Mouse (Mus musculus): ENCODE data around the gene Tmprss11d. TPM values are rescaled to one million over a fixed set of nuclear protein-coding genes. Genes with fewer than 3 reads are reported as not detected.
"Not testable (repeated sequence)": the region's sequence is repeated elsewhere in the genome, so short reads cannot be mapped to it uniquely, and the experiment has no call there.

The Tmprss11d gene
- not detected for total RNA-seq (2022)

DNA sequence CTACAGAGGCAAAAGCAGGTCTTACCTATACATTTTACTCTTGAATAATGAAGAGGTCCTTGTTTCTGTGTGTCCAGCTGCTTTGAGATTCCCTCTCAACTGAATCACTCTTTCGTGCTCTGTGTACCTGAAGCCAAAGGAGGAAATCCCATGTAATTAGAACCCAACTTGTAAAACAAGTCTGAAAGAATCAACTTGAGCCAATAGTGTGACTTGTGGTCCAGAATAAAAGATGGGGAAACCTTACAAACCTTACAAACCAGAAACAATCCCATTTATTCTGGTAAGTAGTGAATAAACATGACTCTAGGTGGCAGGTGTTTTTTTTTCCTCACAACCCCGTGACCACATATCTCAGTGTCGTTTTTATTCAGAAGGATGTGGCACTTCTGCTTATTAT lies at the start of gene Tmprss11d:
Gene Tmprss11d (minus strand): TSS at position 101 of the 400 bp plus-strand sequence.
- DNase-seq: no peak

- no peak for DNase-seq
Observed at GRCm38 (mm10) chr5:86421323-86422028, 48.3 kb upstream of the Tmprss11d start.

DNA sequence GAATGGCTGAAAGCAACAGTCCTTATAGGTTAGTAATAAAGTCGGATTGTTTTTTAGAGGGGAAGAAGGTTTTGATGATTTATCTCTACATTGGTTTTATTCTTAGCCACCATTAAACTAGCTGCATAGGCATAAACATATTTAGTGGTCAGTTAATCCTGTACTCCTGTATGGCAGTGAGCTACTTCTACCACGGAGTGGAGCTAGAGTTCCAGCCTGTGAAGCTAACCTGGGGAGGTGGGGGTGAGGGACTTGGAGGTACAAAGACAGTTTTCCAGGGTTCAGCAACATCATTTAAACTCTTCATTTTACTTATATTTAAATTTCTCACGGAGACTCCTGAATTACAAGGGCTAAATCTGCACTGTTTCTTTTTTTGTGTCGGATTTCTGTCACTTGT lies 46.3 kb upstream of the Tmprss11d start:
- no peak for DNase-seq

GRCm38 (mm10) chr5:86414280-86414679 lies 41.1 kb upstream of the Tmprss11d start:
- no peak for DNase-seq

GRCm38 (mm10) chr5:86410815-86411214 lies 37.6 kb upstream of the Tmprss11d start:
- no peak for DNase-seq

GRCm38 (mm10) chr5:86407941-86408340 lies 34.7 kb upstream of the Tmprss11d start:
- DNase-seq: no peak

- no peak for DNase-seq
Observed at GRCm38 (mm10) chr5:86407191-86407590, 34.0 kb upstream of the Tmprss11d start.

GRCm38 (mm10) chr5:86359412-86359985 lies 13.7 kb downstream of the Tmprss11d start:
- no peak for DNase-seq

DNA sequence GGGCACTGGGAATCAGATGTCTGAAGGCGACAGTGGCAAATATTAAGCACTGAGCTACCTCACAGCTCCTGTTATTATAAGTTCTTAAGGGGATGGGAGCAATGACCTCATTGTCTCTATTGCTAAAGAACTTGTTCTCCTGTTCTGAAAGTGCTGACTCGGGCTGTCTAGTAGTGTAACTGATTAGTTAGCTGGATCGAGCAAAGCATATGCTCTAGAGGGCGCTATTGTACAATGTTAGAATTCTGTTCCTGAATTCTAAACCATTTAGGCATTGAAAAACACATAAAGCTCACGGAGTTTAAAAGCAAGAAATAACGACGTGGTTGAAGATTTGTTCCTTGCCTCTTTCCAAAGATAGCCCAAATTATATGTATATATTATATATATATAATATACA lies 20.3 kb downstream of the Tmprss11d start:
- peak; percentile 1 for DNase-seq

GRCm38 (mm10) chr5:86318018-86318956 lies 54.9 kb downstream of the Tmprss11d start:
- not testable (repeated sequence) for DNase-seq

- DNase-seq: no peak
Observed at GRCm38 (mm10) chr5:86306116-86306515, 67.1 kb downstream of the Tmprss11d start.

DNA sequence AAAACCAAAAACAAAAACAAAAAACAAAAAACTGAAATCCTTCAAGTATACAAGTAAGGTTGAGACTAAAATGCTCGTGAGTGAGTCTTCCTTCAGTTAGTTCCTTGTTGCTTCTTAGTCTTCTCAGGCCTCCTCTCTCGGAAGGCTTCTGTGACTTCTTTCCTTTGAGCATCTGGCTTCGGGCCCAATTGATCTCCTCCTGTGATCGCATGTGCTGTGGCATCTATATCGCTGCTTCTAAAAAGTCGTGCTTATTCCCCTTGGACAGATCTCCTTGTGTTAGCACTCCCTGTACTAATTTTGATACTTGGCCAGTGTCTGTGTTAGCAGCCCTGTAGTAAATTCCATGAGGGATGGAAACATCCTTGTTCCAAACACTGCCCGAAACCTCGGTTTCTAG lies 69.3 kb downstream of the Tmprss11d start:
- no peak for DNase-seq

GRCm38 (mm10) chr5:86289208-86289607 lies 84.0 kb downstream of the Tmprss11d start, which contains the start of gene Tmprss11c:
Tmprss11c (minus strand) TSS chr5:86289308.
- no peak for DNase-seq

Other genes with a start within 250 kb of the Tmprss11d start
- gene Uba6, start 200.6 kb downstream of the Tmprss11d start, total RNA-seq (2022): 10 to 100 TPM; 14.9 to 24.5 (median 19.7) TPM
- under 1 TPM; 0.31 to 0.64 (median 0.47) TPM for gene Gnrhr, start 175.5 kb downstream of the Tmprss11d start, total RNA-seq (2022)
- gene Tmprss11c, start 84.1 kb downstream of the Tmprss11d start, total RNA-seq (2022): not detected
- not detected for gene Tmprss11a, start 95.6 kb upstream of the Tmprss11d start, total RNA-seq (2022)
- gene Tmprss11g, start 145.2 kb upstream of the Tmprss11d start, total RNA-seq (2022): not detected

All from adrenal gland, adult 8-10 months (tissue).